Mouse (Mus musculus) brown adipose tissue, adult 24 weeks (tissue): ENCODE results near the gene Ttyh3. TPM values are rescaled to one million over a fixed set of nuclear protein-coding genes. Genes with fewer than 3 reads are reported as not detected.
"Not testable (repeated sequence)": the region's sequence is repeated elsewhere in the genome, so short reads cannot be mapped to it uniquely, and the experiment has no call there.

ENCODE experiments used
- H3K27ac ChIP-seq: fragments of 200-500 bp; replicated peaks from 2 replicates; pipeline ENCODE4 v1.5.1; 2012; ENCODE audit warnings: low read depth, mild to moderate bottlenecking, low read length
- H3K4me1 ChIP-seq: fragments of 200-500 bp; 2 replicates; pipeline ENCODE4 v1.6.1; 2012; ENCODE audit warnings: low read length, mixed read lengths; ENCODE audit not compliant: control insufficient read depth, insufficient read depth, insufficient read length
- H3K4me3 ChIP-seq: fragments of 200-500 bp; 2 replicates; pipeline ENCODE4 v1.5.1; 2012; ENCODE audit warnings: low read depth, mild to moderate bottlenecking, low read length, moderate library complexity; ENCODE audit not compliant: insufficient read depth
- polyA plus RNA-seq: library from polyadenylated mRNA; stranded (reverse); fragments of >200 nt; gene quantifications from 2 replicates; pipeline ENCODE4 v1.2.4, GENCODE M21; 2012; ENCODE audit not compliant: missing spikeins, insufficient read depth, insufficient read length

The Ttyh3 gene
- polyA plus RNA-seq: 4.8 and 5.2 TPM in 2 replicates

- peak within 1 kb of the TSS; percentile 73 for H3K4me3 ChIP-seq
- no peak within 1 kb of the TSS for H3K27ac ChIP-seq
Observed at GRCm38 (mm10) chr5:140648519-140649100, at the start of gene Ttyh3. Ttyh3 (minus strand) TSS chr5:140649031.

GRCm38 (mm10) chr5:140695987-140696386, 47.2 kb upstream of the Ttyh3 start:
- H3K4me1 ChIP-seq: no peaks in the 10 kb centered on the region
- no peak overlapping the region for H3K4me3 ChIP-seq
- H3K27ac ChIP-seq: no peak overlapping the region

More at GRCm38 (mm10) chr5:140648519-140649100, at the start of gene Ttyh3:
- H3K4me1 ChIP-seq: peaks cover 16% of the 10 kb centered on the region

GRCm38 (mm10) chr5:140688434-140688833, 39.6 kb upstream of the Ttyh3 start:
- H3K4me3 ChIP-seq: no peak overlapping the region
- no peak overlapping the region for H3K27ac ChIP-seq
- H3K4me1 ChIP-seq: no peaks in the 10 kb centered on the region

GRCm38 (mm10) chr5:140684343-140685148, 35.7 kb upstream of the Ttyh3 start:
- no peak overlapping the region for H3K4me3 ChIP-seq
- no peak overlapping the region for H3K27ac ChIP-seq
- no peaks in the 10 kb centered on the region for H3K4me1 ChIP-seq

GRCm38 (mm10) chr5:140682113-140682512, 33.3 kb upstream of the Ttyh3 start:
- Histone ChIP-seq H3K4me3 (no peak overlapping the region), H3K4me1 (no peaks in the 10 kb centered on the region), H3K27ac (no peak overlapping the region)

- no peak overlapping the region for H3K4me3 ChIP-seq
- H3K27ac ChIP-seq: no peak overlapping the region
- no peaks in the 10 kb centered on the region for H3K4me1 ChIP-seq
Observed at GRCm38 (mm10) chr5:140680950-140681349, 32.1 kb upstream of the Ttyh3 start.

- H3K4me1 ChIP-seq: no peaks in the 10 kb centered on the region
- H3K4me3 ChIP-seq: no peak overlapping the region
- H3K27ac ChIP-seq: no peak overlapping the region
Observed at GRCm38 (mm10) chr5:140680051-140680450, 31.2 kb upstream of the Ttyh3 start.

- Histone ChIP-seq H3K4me1 (no peaks in the 10 kb centered on the region), H3K27ac (no peak overlapping the region), H3K4me3 (no peak overlapping the region)
Observed at GRCm38 (mm10) chr5:140677137-140677536, 28.3 kb upstream of the Ttyh3 start.

- Histone ChIP-seq H3K4me3 (no peak overlapping the region), H3K27ac (no peak overlapping the region), H3K4me1 (no peaks in the 10 kb centered on the region)
Observed at GRCm38 (mm10) chr5:140675640-140676039, 26.8 kb upstream of the Ttyh3 start.

- Histone ChIP-seq H3K4me3 (no peak overlapping the region), H3K4me1 (no peaks in the 10 kb centered on the region), H3K27ac (no peak overlapping the region)
Observed at GRCm38 (mm10) chr5:140675079-140675478, 26.2 kb upstream of the Ttyh3 start.

- Histone ChIP-seq H3K4me3 (no peak overlapping the region), H3K27ac (no peak overlapping the region), H3K4me1 (no peaks in the 10 kb centered on the region)
Observed at GRCm38 (mm10) chr5:140674036-140674435, 25.2 kb upstream of the Ttyh3 start.

GRCm38 (mm10) chr5:140672603-140673002, 23.8 kb upstream of the Ttyh3 start:
- H3K4me1 ChIP-seq, H3K4me3 ChIP-seq, H3K27ac ChIP-seq: not testable (repeated sequence)

- Histone ChIP-seq H3K27ac (no peak overlapping the region), H3K4me1 (no peaks in the 10 kb centered on the region), H3K4me3 (no peak overlapping the region)
Observed at GRCm38 (mm10) chr5:140672115-140672514, 23.3 kb upstream of the Ttyh3 start.

- no peak overlapping the region for H3K4me3 ChIP-seq
- H3K27ac ChIP-seq: no peak overlapping the region
- H3K4me1 ChIP-seq: no peaks in the 10 kb centered on the region
Observed at GRCm38 (mm10) chr5:140663621-140664180, 14.9 kb upstream of the Ttyh3 start.

- H3K4me1 ChIP-seq: no peaks in the 10 kb centered on the region
- H3K27ac ChIP-seq: no peak overlapping the region
Observed at GRCm38 (mm10) chr5:140662741-140663592, 14.1 kb upstream of the Ttyh3 start.

More at GRCm38 (mm10) chr5:140662741-140663592, 14.1 kb upstream of the Ttyh3 start:
- H3K4me3 ChIP-seq: no peak overlapping the region
